In genomic region chr19:6847841-6848517, GRCm38 (mm10) we compare ENCODE assay signal across 8 mouse cellular contexts. TPM values are rescaled to one million over a fixed set of nuclear protein-coding genes. Genes with fewer than 3 reads are reported as not detected.
DNase-seq lines count a peak whose midpoint lies in the region; ATAC-seq and TF ChIP-seq lines count a peak whose summit lies in the region.

No protein-coding gene starts in this region.

- H3K4me2 ChIP-seq in embryonic facial prominence, embryonic 14.5 days (ENCODE audit: low read depth, low read length): peak overlapping the region; percentile 49
- peak overlapping the region; percentile 42 for H3K4me2 ChIP-seq in intestine, embryonic 16.5 days (ENCODE audit: low read depth, low read length)
- peak overlapping the region; percentile 38 for H3K4me2 ChIP-seq in neural tube, embryonic 13.5 days

- peak overlapping the region; percentile 40; the same call in 1 of the 2 replicates for H3K9ac ChIP-seq in embryonic facial prominence, embryonic 14.5 days (ENCODE audit: low read depth, low read length)
- H3K9ac ChIP-seq in intestine, embryonic 16.5 days (ENCODE audit: low read depth, low read length): peak overlapping the region; percentile 22; the same call in 1 of the 2 replicates
- H3K9ac ChIP-seq in neural tube, embryonic 13.5 days: no peak overlapping the region

- peaks cover 45% of the 10 kb centered on the region for H3K27me3 ChIP-seq in embryonic facial prominence, embryonic 14.5 days (replicated peaks; ENCODE audit: control insufficient read depth, insufficient read depth, low read length)
- peaks cover 42% of the 10 kb centered on the region for H3K27me3 ChIP-seq in intestine, embryonic 16.5 days (replicated peaks; ENCODE audit: control insufficient read depth, insufficient read depth, low read length)
- H3K27me3 ChIP-seq in neural tube, embryonic 13.5 days: peaks cover 73% of the 10 kb centered on the region

- peak; percentile 8; the same call in 1 of the 2 replicates for ATAC-seq in embryonic facial prominence, embryonic 14.5 days (ENCODE audit: low read depth)
- ATAC-seq in intestine, embryonic 16.5 days: no peak
- ATAC-seq in neural tube, embryonic 13.5 days (ENCODE audit: low read depth): no peak
- ATAC-seq in megakaryocyte, adult 5-6 weeks (ENCODE audit: poor library complexity, severe bottlenecking): no peak

- WGBS in embryonic facial prominence, embryonic 14.5 days: 2% methylated on average over 26 of the region's 31 CpGs
- WGBS in intestine, embryonic 16.5 days: 9% methylated on average over 31 of the region's 31 CpGs
- 4% methylated on average over 31 of the region's 31 CpGs for WGBS in neural tube, embryonic 13.5 days

- no peaks in the 10 kb centered on the region for H3K4me1 ChIP-seq in embryonic facial prominence, embryonic 14.5 days (ENCODE audit: control insufficient read depth, insufficient read depth, low read length)
- peaks cover 17% of the 10 kb centered on the region for H3K4me1 ChIP-seq in intestine, embryonic 16.5 days (ENCODE audit: control insufficient read depth, insufficient read depth, low read length)
- H3K4me1 ChIP-seq in neural tube, embryonic 13.5 days (replicated peaks): peaks cover 7% of the 10 kb centered on the region

- DNase-seq in layer of hippocampus, adult 2 months (ENCODE audit: low spot score in 2 of 2): no peak
- no peak for DNase-seq in layer of hippocampus, adult 11-12 months (ENCODE audit: low spot score)
- DNase-seq in embryonic facial prominence, embryonic 14.5 days (ENCODE audit: low spot score): no peak
- no peak for DNase-seq in thymus, postnatal 25 days
- DNase-seq in adipocyte (ENCODE audit: low spot score): no peak

- TF ChIP-seq CTCF in layer of hippocampus, adult 2 months (conservative IDR thresholded peaks at IDR 0.05): no peak

- H3K4me3 ChIP-seq in layer of hippocampus, adult 2 months: peak overlapping the region; percentile 48
- peak overlapping the region; percentile 23 for H3K4me3 ChIP-seq in embryonic facial prominence, embryonic 14.5 days (ENCODE audit: low read depth, low read length)
- peak overlapping the region; percentile 25 for H3K4me3 ChIP-seq in intestine, embryonic 16.5 days (ENCODE audit: low read length)
- peak overlapping the region; percentile 6; the same call in 1 of the 2 replicates for H3K4me3 ChIP-seq in neural tube, embryonic 13.5 days

- peak overlapping the region; percentile 82; the same call in 1 of the 2 replicates for H3K27ac ChIP-seq in layer of hippocampus, adult 2 months
- H3K27ac ChIP-seq in embryonic facial prominence, embryonic 14.5 days (replicated peaks; ENCODE audit: low read depth, low read length): no peak overlapping the region
- no peak overlapping the region for H3K27ac ChIP-seq in intestine, embryonic 16.5 days (ENCODE audit: low read length)
- H3K27ac ChIP-seq in neural tube, embryonic 13.5 days (replicated peaks): no peak overlapping the region

- no peaks in the 10 kb centered on the region for H3K36me3 ChIP-seq in embryonic facial prominence, embryonic 14.5 days (ENCODE audit: control insufficient read depth, insufficient read depth, low read length)
- no peaks in the 10 kb centered on the region for H3K36me3 ChIP-seq in intestine, embryonic 16.5 days (ENCODE audit: control insufficient read depth, insufficient read depth, low read length)
- no peaks in the 10 kb centered on the region for H3K36me3 ChIP-seq in neural tube, embryonic 13.5 days

- H3K9me3 ChIP-seq in embryonic facial prominence, embryonic 14.5 days (ENCODE audit: control insufficient read depth, low read length): no peaks in the 10 kb centered on the region
- H3K9me3 ChIP-seq in intestine, embryonic 16.5 days (ENCODE audit: control insufficient read depth, low read length): no peaks in the 10 kb centered on the region
- no peaks in the 10 kb centered on the region for H3K9me3 ChIP-seq in neural tube, embryonic 13.5 days

RNA-seq across cellular contexts. Expression of gene Rps6ka4, which starts 7.5 kb away (rescaled TPM):
- total RNA-seq in layer of hippocampus, adult 2 months (2021): 10 to 100 TPM; 38.3 to 39.1 TPM
- 27.1 and 27.9 TPM in 2 replicates for polyA plus RNA-seq in embryonic facial prominence, embryonic 14.5 days (2014; fragmentation: Nextera tagmentation; extraction: Ambion mirVana)
- 20.5 and 20.7 TPM in 2 replicates for polyA plus RNA-seq in intestine, embryonic 16.5 days (2015; fragmentation: Nextera tagmentation; extraction: Ambion mirVana)
- 8.4 and 9.8 TPM in 2 replicates for polyA plus RNA-seq in neural tube, embryonic 13.5 days (2015; fragmentation: Nextera tagmentation; extraction: Ambion mirVana)
- total RNA-seq in megakaryocyte, adult 5-6 weeks (2015): 5.5 and 7.3 TPM in 2 replicates
- 17.2 and 21.4 TPM in 2 replicates for total RNA-seq in megakaryocyte, adult 5-6 weeks (2017)

RNA-seq across cellular contexts. Expression of gene Ccdc88b, which starts 10.0 kb away (rescaled TPM):
- total RNA-seq in layer of hippocampus, adult 2 months (2021): 10 to 100 TPM; 14.6 to 15.7 TPM
- polyA plus RNA-seq in embryonic facial prominence, embryonic 14.5 days (2014; fragmentation: Nextera tagmentation; extraction: Ambion mirVana): 1.2 and 1.3 TPM in 2 replicates
- 1.1 and 1.3 TPM in 2 replicates for polyA plus RNA-seq in intestine, embryonic 16.5 days (2015; fragmentation: Nextera tagmentation; extraction: Ambion mirVana)
- polyA plus RNA-seq in neural tube, embryonic 13.5 days (2015; fragmentation: Nextera tagmentation; extraction: Ambion mirVana): 0.54 and 1.3 TPM in 2 replicates
- 12.0 and 13.3 TPM in 2 replicates for total RNA-seq in megakaryocyte, adult 5-6 weeks (2015)
- total RNA-seq in megakaryocyte, adult 5-6 weeks (2017): 45.9 and 78.0 TPM in 2 replicates
